Mouse (Mus musculus) urinary bladder, postnatal 36 days (tissue): ENCODE results near the gene Cd27.
"Not testable (repeated sequence)": the region's sequence is repeated elsewhere in the genome, so short reads cannot be mapped to it uniquely, and the experiment has no call there.

Experiments used
- DNase-seq, 2 experiments: peaks; one replicate each; pipeline ENCODE4 v3.0.0; 2022; ENCODE audit warnings: low spot score in 2 of 2, mixed read lengths in 1 of 2

The Cd27 gene

GRCm38 (mm10) chr6:125236782-125237181, at the start of gene Cd27:
Gene Cd27 (minus strand): TSS chr6:125237010.
- DNase-seq: no peak

GRCm38 (mm10) chr6:125285890-125286289, 49.1 kb upstream of the Cd27 start, which contains the start of gene Tuba3a:
Gene Tuba3a (minus strand): TSS chr6:125286042.
- no peak for DNase-seq

GRCm38 (mm10) chr6:125284751-125285150, 47.9 kb upstream of the Cd27 start:
- no peak for DNase-seq

DNA sequence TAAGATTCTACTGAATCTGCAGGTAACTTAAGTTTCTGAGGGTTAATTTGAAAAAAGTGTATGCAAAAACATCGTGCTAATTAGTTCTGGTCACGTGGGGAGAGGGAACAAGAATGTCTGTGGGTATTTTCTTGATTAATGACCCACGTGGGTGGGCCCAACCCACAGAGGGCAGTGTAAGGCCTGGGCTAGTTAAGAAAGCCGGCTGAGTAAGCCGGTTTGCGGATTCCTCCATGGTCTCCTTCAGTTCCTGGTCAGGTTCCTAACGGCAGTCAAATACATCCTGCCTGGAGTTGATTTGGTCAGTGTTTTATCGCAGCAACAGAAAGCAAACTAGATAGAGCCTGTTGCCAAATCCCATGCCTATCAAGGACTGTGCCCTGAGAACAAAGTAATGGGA, 47.4 kb upstream of the Cd27 start:
- no peak for DNase-seq

DNA sequence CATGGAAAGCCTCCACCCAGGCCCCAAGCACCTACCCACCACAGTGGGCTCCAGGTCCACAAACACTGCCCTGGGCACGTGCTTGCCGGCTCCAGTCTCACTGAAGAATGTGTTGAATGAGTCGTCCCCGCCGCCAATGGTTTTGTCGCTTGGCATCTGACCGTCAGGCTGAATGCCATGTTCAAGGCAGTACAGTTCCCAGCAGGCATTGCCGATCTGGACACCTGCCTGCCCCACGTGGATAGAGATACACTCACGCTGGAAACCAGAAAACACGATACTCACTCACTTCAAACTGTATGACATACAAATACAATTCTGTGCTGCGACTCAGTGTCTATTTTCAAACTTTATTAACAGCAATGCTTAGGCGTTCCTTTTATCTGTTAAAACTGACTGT, 45.9 kb upstream of the Cd27 start:
- not testable (repeated sequence) for DNase-seq

DNA sequence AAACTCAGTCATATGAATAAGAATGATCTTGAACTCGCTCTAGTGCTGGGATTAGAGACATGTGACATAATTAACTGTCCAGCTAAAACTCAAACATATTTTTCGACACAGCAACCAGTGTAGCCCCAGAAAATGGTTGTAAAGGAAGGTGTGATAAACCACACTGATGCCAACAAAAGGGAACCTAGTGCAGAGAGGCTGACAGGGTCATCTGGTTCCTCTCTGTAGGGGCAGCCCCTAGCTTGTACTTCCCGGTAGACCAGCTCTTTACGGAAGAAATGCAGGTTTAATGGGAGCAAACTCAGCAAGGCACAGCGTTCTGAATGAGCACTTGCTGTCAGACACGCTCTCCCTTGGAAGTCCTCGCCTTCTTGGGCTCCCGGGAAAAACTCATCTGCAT, 42.9 kb upstream of the Cd27 start:
- no peak for DNase-seq

- DNase-seq: peak in 1 of 2 experiments; percentile 38
Measured at GRCm38 (mm10) chr6:125274841-125275563, 38.2 kb upstream of the Cd27 start.

- DNase-seq: no peak
Measured at GRCm38 (mm10) chr6:125272228-125272785, 35.5 kb upstream of the Cd27 start.

GRCm38 (mm10) chr6:125271455-125272227, 34.8 kb upstream of the Cd27 start:
- peak; percentile 86 to 93 for DNase-seq

- DNase-seq: no peak
Measured at GRCm38 (mm10) chr6:125268799-125269198, 32.0 kb upstream of the Cd27 start.

DNA sequence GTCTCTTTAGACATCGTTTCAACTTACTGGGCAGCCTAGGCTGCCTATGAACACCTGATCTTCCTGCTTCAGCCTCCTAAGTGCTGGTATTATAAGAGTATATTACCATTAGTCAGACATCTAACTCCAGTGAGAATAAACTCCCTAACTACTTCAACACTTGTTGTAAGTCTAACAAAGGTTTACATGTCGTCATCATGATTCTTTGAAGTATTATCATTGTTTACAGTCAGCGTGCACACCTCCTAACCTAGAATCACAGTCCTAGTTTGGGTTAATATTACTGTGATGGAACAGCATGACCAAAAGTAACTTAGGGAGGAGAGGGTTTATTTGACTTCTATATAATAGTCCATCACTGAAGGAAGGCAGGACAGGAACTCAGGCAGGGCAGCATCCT, 30.7 kb upstream of the Cd27 start:
- no peak for DNase-seq

- not testable (repeated sequence) for DNase-seq
Measured at GRCm38 (mm10) chr6:125266600-125266999, 29.8 kb upstream of the Cd27 start.

GRCm38 (mm10) chr6:125266091-125266490, 29.3 kb upstream of the Cd27 start:
- no peak for DNase-seq

DNA sequence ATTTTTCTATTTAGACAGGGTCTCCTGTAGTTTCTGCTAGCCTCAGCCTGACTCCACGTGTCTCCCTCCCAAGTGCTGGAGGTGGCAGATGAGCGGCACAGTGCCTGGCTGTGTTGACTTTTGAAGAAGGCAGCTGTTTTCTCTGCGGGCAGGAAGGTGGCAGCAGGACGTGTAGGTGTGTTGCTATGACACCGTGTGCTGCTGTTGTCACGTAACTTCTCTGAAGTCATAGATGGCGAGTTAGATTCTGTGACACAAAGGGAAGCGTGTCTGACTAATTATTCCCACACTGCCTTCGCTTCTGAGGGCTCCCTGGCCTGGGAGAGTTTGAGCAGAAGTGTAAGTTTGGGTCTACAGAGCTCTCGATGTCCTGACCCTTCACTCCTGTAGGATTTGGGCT, 28.4 kb upstream of the Cd27 start:
- DNase-seq: no peak

DNA sequence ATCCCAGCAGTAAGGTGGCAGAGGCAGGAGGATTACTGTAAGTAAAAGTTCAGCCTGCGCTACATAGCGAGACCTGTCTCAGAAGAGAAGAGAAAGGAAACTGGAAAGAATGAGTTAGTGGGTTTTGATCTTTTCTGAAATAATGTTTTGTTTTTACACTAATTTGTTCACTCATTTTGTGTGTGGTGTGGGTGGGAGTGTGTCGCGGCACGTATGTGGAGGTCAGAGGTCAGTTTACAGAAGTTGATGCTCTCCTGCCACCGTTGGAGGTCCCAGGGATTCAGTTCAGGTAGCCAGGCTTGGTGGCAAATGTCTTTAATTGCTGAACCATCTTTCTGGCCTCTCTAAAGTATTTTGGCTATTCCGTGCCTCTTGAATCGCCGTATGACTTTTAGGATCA, 27.4 kb upstream of the Cd27 start:
- DNase-seq: no peak

DNA sequence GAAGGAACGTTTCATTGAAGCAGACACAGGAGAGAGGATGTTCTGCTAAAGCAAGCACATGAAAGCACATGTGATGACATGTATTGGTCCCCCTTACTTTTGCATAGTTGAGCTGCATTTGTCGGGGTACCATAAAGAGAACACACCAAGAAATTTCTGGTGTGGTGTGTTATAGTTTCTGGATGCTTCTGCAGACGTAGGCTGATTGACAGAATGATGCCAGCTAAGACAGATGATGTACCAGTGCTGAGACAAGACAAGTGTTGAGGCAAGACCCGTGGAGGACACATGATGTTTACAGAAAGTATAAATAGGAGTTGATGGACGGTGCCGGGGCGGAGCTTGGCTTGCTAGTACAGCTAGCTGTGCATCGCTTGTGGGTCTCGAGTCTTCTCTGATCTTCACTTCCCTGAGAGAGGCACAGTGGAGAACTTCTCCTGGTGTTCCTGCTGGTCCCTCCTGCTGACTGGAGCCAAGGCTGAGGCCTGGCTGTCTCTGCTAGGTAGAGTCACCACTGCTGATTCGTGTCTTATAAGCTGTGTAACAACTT, 23.3 kb upstream of the Cd27 start:
- no peak for DNase-seq

DNA sequence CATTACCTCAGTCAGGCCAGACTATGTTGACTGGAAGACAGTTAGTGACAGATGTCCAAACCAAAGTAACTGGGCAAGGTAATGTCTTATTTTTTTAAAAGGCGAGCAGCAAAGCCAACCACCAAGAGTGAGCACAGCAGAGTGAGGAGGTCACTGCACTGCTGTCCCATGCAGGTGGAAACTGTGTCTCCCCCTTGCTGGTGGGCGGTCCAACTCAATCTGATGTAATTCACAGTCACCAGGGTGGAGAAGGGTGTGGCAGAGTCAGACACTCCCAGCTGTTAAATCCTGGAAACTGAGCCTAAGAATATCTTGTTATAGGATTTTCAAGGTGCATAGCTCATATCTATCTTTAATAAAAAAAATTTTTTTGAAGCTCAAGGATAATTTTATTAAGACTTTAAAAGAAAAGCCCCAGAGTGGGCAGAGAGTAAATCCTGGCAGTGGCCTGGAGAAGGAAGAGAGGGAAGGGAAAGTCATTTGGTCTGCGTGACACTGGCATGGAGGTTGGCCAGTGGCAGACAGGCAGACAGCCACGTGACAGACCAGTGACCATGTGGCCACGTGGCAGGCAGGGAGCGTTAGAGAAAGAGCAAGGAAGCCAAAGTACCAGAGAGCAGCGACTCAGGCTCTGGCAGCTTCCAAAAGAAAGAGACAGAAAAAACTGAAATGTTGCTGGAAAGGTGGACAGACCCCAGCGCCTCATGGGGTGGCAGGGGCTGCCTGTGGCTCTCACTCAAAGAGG, 19.6 kb upstream of the Cd27 start:
- peak in 1 of 2 experiments; percentile 38 for DNase-seq

- no peak for DNase-seq
Measured at GRCm38 (mm10) chr6:125255516-125256044, 18.8 kb upstream of the Cd27 start.

DNA sequence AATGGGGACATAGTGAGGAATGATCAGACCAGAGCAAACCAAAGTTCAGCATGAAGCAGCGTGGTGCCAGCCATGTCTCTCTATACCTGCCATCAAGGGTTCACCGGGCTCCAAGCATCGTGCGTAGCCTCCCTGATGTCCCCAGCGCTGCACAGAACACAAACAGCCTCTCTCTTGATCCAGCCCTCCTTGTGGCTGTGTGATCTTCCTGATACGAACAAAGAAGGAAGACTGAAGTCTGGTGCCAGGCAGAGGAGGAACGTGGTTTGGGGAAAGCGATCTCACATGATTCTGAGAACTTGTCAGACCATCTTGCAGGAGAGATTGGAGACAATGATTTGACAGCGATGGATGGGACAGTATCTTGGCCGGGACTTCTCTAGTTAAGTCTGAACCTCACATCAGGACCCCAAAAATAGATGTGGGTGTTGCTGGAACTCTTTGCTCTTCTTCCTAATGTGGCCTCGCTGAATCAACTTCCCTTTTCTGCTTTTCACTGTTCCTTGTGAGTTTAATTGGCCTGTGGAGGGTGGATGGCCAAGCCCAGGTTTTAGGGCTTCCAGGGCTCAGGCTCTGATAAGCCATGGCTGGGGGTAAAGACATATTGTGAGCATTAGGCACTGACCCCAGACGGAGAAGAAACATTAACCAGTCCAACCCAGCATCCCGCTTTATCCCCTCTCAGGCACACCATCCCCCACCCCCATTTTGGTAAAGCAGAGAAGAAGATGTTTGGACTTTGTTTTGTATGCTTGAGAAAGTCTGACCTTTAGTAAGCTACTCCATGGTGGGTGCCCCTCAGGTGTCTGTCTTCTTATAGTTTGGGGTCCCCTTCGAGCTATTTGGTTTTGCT, 17.3 kb upstream of the Cd27 start:
- DNase-seq: no peak

GRCm38 (mm10) chr6:125252711-125253110, 15.9 kb upstream of the Cd27 start:
- no peak for DNase-seq

DNA sequence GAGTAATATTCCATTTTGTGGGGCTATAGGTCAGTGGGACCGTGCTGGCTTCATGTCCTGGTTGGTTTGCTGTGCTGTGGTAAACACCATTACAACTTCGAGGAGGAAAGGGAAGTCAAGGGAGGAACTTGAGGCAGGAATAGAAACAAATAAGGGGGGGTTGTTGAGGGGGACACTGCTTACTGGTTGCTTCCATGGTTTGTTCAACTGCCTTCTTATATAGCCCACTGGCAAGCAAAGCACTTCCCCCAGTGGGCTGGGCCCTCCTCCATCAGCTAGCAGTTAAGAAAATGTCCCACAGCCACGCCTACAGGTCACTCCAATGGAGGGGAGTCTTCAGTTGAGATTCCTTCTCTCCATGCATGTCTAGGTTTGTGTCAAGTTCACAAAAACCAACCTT, 15.5 kb upstream of the Cd27 start:
- DNase-seq: no peak
